Mouse (Mus musculus) adrenal gland, postnatal 25 days (tissue): Measurements from ENCODE around the gene Eln. TPM values are rescaled to one million over a fixed set of nuclear protein-coding genes. Genes with fewer than 3 reads are reported as not detected.

Experiments
- DNase-seq: peaks from one replicate; pipeline ENCODE4 v3.0.0; 2021; ENCODE audit warnings: mixed read lengths
- total RNA-seq: library from RNA; stranded (reverse); gene quantifications from 2 replicates; pipeline ENCODE4 v1.2.3, GENCODE M21; 2021

Gene Eln
- total RNA-seq, 1 experiment from 2014 or later: 26.9 TPM

GRCm38 (mm10) chr5:134684398-134684797 lies 62.7 kb downstream of the Eln start:
- DNase-seq: no peak

DNA sequence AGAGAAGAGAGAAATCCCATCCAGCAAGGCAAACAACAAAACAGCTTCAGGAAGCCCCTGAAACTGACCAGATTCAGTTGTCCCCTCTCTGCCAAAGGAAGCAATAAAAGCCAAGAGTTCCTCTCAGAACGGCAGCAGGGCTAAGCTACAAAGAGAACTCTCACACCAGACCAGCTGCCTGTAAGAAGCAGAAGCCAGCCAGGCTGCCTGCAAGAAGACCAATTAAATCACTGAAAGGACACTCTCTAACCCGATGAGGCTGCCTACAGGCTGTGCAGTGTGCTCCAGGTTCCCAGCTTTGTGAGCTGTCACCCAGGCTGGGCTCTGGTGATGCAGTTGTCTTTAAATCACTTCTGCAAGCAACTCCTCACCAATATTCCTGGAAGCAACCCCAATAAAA lies 63.3 kb downstream of the Eln start:
- DNase-seq: no peak

DNA sequence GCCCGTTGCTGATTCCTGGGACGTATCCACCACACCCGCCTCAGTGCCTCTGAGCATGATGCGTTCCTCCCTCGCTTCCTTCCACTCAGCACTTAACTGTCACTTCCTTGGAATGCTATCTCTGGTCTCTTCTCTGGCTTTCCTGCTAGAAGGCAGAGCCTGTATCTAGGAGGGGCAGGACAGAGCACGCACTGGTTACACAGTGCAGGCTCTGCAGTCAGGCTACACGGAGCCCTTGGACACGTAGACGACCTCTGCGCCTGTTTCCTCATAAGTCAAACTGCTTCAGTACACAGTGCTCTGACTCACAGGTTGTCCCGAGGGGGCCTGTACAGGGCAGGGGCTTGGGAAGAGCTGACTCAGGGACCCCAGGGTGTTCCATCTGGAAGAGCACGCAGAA lies 66.9 kb downstream of the Eln start:
- DNase-seq: no peak

DNA sequence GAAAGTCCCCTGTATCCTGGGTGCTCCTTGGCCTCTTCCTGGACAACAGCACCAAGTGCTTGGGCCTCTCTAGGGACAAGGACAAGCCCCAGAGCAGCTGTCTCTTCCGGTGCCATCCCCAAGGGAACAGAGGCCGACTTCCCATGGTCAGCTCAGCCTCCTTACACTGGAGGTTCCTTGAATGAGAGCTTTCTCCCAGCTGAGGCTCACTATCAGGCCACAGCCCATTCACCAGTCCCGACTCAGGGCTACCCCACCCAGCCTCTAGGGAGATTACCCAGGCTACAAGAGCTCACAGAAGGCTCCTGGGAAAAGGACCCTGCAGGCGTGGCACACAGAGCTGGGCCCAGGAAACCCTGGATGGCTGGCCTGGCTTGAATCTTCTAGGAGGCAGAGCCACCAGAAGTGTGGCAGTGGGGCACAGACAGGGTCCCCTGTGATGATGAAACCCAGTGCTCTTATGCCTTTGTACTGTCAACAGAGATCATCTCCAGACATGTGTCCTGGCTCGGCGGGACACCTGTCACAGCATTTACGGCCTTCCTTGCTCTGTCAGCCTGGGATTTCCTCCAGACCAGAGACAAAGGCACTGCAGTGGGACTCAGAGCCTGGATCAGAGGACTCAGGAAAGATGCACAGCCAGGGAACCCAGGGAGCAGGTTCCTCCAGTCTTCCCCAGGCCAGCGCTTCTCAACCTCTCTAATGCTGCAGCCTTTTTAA lies 68.1 kb downstream of the Eln start:
- no peak for DNase-seq

GRCm38 (mm10) chr5:134678031-134678430 lies 69.1 kb downstream of the Eln start:
- DNase-seq: no peak

DNA sequence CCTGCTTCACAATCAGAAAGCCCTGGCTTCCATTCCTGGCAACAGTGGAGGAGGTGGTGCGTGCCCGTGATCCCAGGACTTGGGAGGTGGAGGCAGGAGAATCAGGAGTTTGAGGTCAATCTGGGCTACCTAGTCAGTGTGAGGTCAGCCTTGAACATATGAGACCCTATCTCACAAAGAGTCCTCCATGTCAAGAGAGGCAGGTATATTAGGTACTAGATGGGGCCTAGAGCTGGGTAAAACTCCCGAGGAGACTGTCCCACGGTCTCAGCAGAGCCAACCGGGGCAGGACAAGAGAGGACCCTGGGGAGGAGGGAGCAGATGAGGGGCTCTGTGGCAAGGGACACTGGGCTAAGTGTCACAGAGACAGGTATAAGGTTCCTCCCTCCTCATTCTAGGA lies 69.6 kb downstream of the Eln start:
- DNase-seq: no peak

- peak; percentile 85 for DNase-seq
Measured at GRCm38 (mm10) chr5:134675956-134676759, 71.0 kb downstream of the Eln start.

DNA sequence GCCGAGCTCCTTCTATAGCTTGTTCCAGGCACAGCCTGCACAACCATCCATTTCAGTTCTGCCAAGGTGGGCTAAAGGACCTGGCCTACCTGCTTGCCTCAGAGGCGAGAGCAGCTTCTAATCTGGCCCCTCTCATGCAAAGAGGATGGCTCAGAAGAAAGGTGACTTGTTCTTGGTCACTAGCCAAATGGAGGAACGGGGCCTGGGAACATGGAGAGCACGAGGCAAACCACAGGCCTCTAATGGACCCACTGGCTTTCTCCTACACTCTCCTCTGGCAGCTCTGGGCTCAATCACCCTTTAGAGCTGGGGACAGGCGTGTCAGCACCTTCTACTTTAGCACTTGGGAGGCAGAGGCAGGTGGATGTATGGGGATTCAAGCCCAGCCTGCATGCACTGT lies 72.1 kb downstream of the Eln start:
- no peak for DNase-seq

- no peak for DNase-seq
Measured at GRCm38 (mm10) chr5:134672611-134673010, 74.5 kb downstream of the Eln start.

GRCm38 (mm10) chr5:134672198-134672516 lies 75.0 kb downstream of the Eln start:
- DNase-seq: no peak

DNA sequence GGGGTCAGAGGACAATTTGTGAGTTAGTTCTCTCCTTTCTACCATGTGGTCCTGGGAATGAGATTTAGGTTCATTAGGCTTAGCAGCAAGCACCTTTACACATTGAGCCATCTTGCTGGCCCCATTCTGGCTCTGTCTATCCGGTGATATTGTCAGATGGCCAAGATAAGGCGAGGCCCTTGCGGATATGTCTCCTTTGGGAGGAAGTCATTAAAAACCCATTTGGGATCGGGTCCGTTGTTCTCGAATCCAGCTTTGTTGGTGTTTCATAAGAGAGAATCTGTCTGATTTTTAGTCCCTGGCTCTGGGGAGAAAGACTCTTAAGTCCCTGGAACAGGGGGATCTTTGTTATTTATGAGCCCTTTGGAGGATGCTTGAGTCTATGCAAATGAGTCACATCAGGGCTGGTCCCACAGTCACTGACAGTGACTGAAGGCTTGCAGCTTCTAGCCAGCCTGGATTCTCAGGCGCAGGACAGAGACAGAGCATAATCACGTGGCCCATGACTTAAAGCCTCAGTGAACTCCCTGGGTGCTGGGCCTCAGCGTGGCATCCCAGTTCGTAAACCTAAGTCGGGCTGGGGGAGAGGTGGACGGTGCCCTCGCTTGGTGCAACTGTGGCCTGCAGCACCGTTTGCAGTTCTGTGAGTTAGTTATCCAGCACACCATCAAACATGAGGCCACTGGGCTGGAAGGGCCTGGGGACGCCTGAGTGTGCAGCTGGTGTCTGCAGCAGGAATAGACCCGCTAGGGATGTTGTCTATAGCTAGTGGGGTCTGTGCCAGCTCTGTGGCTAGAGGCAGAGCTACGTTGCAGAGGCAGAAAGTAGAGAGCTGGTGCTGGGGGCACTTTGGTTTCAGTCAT lies 75.6 kb downstream of the Eln start:
- no peak for DNase-seq

DNA sequence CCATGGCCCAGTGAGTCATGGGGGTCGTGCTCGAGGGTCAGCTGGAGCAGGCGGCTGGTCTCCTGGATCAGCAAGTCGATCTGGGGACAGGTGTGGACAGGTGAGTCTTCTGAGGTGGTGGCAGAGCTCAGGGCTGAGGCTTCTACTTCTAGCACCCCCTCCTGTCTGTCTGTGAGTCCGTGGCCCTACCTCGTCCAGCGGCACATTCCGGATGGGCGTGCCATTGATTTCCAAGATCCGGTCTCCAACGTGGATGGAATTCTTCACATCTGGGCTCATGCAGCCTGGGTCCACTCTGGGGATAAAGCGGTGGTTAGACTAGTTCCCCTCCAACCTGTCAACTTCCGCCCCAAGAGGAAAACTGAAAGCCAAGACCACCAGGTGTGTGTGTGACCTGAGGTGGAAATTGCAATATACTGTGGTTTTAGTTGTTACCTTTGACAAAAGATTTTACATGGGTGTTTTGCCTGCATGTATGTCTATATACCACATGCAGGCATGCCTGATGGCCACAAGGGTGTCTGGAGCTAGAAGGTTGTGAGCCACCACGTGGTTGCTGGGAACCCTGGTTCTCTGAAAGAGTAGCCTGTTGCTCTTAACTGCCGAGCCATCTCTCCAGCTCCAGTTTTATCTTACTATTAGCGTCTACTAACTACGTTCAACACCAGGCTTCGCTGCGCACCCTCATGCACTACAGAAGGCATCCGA lies 78.0 kb downstream of the Eln start:
- DNase-seq: no peak

DNA sequence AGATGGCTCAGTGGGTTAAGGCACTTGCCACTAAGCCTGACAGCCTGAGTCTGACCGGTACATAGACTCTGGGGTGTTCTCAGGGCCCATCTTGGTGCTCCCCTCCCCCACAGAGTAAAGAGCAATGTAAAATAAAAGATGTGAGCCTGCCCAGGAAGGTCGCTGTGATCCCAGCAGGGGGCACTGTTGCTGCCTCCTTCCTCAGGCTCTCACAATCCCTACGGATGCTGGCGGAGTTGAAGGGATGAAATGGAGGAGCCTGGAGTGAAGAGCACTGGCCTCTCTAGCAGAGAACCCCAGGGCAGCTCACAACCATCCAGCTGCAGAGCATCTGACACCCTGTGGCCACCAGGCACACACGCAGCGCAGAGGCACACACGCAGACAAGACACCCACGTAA lies 78.6 kb downstream of the Eln start:
- DNase-seq: peak; percentile 39

GRCm38 (mm10) chr5:134656708-134657107 lies 90.4 kb downstream of the Eln start:
- no peak for DNase-seq

Other genes with a start within 250 kb of the Eln start
- gene Clip2, start 194.9 kb downstream of the Eln start, total RNA-seq: 13.9 and 17.8 TPM in 2 replicates
- not detected in 2 replicates for gene Syna, start 187.2 kb downstream of the Eln start, total RNA-seq
- 46.6 and 60.4 TPM in 2 replicates for gene Rfc2, start 166.0 kb downstream of the Eln start, total RNA-seq
- 2.6 and 3.0 TPM in 2 replicates for gene Lat2, start 132.3 kb downstream of the Eln start, total RNA-seq
- 273 and 304 TPM in 2 replicates for gene Eif4h, start 107.8 kb downstream of the Eln start, total RNA-seq
- 21.7 and 23.6 TPM in 2 replicates for gene Limk1, start 58.7 kb downstream of the Eln start, total RNA-seq
- gene Tmem270, start 159.4 kb upstream of the Eln start, total RNA-seq: not detected in 2 replicates
- gene Cldn13, start 168.2 kb upstream of the Eln start, total RNA-seq: not detected in 2 replicates
- gene Mettl27, start 185.0 kb upstream of the Eln start, total RNA-seq: 24.9 and 39.9 TPM in 2 replicates
- gene Cldn4, start 199.6 kb upstream of the Eln start, total RNA-seq: not detected in 2 replicates
- 1.0 and 2.2 TPM in 2 replicates for gene Cldn3, start 238.9 kb upstream of the Eln start, total RNA-seq